Mouse (Mus musculus) layer of hippocampus, adult 9-10 months (tissue): ENCODE results near the gene Pogz.
"Not testable (repeated sequence)": the region's sequence is repeated elsewhere in the genome, so short reads cannot be mapped to it uniquely, and the experiment has no call there.

ENCODE experiments used
- DNase-seq: peaks from one replicate; pipeline ENCODE4 v3.0.0; 2022; ENCODE audit warnings: low spot score

Gene Pogz

DNA sequence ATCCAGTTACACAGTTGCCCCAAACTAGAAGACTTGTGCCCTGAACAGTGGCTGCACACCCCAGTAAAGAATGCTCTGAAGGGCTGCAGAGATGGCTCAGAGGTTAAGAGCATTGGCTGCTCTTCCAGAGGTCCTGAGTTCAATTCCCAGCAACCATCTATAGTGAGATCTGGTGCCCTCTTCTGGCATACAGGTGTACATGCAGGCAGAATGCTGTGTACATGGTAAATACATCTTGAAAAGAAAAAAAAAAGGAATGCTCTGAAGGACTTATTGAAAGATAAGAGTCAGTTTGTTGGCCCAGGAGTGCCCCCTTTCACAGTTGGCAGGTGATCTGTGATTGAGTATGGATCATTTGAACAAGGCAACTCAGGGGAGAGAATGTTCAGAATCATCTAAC lies 4.0 kb upstream of the Pogz start:
- no peak for DNase-seq

- DNase-seq, result no peak
Observed at GRCm38 (mm10) chr3:94835396-94835795, 2.0 kb upstream of the Pogz start.

- DNase-seq, result peak; percentile 71
Observed at GRCm38 (mm10) chr3:94837959-94838496, 661 bp downstream of the Pogz start.

GRCm38 (mm10) chr3:94838631-94839030 lies 1.3 kb downstream of the Pogz start:
- no peak for DNase-seq

- DNase-seq, result no peak
Observed at GRCm38 (mm10) chr3:94839101-94839500, 1.7 kb downstream of the Pogz start.

GRCm38 (mm10) chr3:94847382-94847781 lies 10.0 kb downstream of the Pogz start:
- no peak for DNase-seq

DNA sequence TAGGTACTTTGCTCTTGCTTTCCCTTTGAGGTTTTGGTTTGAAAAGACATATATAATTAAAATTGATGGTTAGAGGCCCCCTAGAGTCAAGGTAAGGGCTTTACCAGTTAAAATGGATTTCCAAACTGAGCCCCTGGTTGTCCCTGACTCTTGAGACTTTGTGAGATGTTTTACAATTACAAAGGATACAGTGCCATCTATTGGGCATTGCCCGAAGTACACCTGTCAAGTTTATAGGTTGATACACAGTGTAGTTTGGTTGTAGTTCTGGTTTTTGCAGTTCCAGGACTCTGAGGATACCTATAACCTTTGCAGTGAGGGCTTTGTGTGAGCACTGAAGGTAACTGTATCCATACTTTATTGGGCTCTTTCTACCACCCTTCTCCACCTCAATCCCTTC lies 12.0 kb downstream of the Pogz start:
- DNase-seq, result peak; percentile 78

- no peak for DNase-seq
Observed at GRCm38 (mm10) chr3:94851731-94852130, 14.4 kb downstream of the Pogz start.

- no peak for DNase-seq
Observed at GRCm38 (mm10) chr3:94852215-94852614, 14.8 kb downstream of the Pogz start.

DNA sequence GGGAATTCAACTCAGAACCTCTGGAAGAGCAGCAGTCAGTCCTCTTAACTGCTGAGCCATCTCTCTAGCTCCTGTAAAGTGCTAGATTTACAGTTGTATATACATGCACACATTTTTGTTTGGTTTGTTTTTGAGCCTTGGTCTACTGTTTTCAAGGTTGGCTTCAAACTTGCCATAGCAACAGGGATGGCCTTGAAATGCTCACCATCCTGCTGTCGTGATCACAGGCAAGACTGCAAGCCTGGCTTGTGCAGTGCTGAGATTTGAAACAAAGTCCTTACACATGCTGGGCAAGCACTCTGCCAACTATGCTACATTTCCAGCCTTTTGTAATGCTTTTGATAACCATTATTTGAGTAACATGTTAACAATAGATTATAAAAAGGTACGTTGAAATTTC lies 22.1 kb downstream of the Pogz start:
- no peak for DNase-seq

DNA sequence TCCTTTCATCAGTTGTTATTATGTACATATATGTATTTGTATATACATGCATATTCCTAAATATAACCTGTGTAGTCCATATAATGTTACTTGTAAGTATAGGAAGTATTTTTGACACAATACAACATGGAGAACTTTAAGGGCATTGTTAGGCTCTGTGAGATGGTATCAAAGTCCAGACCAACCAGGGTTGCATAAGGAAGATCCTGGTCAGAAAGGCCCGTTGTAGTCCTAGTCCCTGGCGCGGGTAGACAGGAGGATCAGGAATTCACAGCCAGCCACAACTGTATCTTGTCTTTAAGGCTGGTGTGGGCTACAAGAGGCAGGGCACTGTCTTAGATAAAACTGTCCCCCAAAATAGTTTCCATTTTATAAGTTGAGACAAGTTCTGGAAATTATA lies 31.6 kb downstream of the Pogz start:
- DNase-seq, result no peak

DNA sequence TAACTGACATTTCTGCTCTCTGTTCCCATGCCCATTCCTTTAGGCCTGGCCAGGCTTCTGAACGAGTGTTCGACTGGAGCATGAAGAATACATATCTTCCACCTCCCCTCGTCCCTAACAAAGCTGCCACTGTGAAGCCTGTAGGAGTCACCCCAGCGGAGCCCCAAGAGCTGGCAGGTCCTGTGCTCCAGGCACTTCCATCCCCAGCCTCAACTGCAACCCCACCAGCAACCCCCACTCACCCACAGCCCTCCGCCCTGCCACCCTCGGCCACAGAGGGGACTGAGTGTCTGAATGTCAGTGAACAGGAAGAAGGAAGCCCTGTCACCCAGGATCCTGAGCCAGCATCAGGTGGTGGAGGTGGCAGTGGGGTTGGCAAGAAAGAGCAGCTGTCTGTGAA lies 41.3 kb downstream of the Pogz start:
- DNase-seq, result no peak

GRCm38 (mm10) chr3:94881840-94882239 lies 44.5 kb downstream of the Pogz start:
- DNase-seq, result no peak

DNA sequence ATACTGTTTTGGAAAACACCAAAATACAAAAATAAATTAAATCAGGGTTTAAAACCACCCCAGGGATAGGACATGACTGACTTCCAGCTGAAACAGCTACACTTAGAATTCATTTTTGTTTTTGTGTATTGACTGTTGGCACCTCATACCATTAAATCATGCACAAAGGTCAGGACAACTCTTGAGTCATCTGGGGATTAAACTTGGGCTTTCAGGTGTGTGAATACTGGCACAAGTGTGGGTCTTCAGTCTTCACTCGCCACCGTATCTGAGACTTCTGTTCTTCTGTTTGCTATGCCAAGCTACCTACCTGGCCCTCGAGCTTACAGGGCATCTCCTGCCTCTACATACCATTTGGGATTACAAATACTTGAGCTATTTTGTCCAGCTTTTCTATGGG lies 45.2 kb downstream of the Pogz start:
- no peak for DNase-seq

GRCm38 (mm10) chr3:94886316-94887224 lies 49.2 kb downstream of the Pogz start, which contains the start of gene Psmb4:
Gene Psmb4 (minus strand): TSS chr3:94886961.
- DNase-seq, result peak; percentile 47

GRCm38 (mm10) chr3:94888595-94888994 lies 51.2 kb downstream of the Pogz start:
- no peak for DNase-seq

GRCm38 (mm10) chr3:94894076-94894475 lies 56.7 kb downstream of the Pogz start:
- no peak for DNase-seq

DNA sequence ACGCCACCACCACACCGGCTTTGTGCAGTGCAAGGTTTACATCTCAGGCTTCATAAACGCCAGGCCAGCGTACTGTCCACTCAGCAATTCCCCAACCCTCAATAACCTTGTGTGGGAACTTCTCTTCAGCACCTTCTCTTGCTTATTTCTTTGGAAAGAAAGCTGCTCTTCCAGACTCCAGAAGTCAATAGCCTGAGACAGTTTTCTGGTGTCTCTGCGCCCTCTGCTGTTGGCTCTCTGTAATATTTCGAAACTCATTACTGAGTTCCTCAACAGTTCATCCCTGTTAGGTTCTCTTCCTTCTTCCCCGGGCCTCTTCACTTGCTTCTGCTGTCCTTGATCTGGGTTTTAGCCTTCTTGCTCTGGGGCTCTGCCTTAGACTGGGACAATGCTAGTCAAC lies 65.4 kb downstream of the Pogz start:
- DNase-seq, result peak; percentile 65

DNA sequence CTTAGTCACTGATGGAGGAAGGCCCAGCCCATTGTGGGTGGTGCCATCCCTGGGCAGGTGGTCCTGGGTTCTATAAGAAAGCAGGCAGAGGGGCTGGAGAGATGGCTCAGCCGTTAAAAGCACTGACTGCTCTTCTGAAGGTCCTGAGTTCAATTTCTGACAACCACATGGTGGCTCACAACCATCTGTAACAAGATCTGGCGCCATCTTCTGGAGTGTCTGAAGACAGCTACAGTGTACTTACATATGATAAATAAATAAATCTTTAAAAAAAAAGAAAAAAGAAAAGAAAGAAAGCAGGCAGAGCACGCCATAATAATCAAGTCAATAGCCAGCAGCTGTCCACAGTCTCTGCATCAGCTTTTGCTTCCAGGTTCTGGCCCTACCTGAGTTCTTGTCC lies 67.4 kb downstream of the Pogz start:
- DNase-seq, result not testable (repeated sequence)

- no peak for DNase-seq
Observed at GRCm38 (mm10) chr3:94906482-94906881, 69.1 kb downstream of the Pogz start.

- no peak for DNase-seq
Observed at GRCm38 (mm10) chr3:94911050-94911693, 73.8 kb downstream of the Pogz start.

DNA sequence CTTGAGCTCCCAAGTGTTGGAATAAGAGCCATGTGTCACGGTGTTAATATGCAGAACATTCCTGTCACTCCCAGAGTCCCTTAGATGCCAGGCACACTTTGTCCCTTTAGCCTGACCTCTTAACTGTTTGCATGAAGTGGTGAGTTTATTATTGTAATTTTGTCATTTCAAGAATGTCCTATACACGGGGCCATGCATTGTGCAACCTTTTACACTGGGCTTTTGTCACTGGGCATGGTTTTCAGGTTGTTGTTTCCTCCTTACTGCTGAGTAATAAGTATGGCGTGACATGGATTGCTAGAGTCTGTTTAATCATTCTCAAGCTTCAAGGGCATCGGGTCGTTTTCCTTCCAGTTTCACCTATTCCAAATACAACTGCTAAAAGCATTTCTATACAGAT lies 76.4 kb downstream of the Pogz start:
- no peak for DNase-seq
